Mouse (Mus musculus) heart, adult 2 months (tissue): Measurements from ENCODE around the gene Rap1gap. TPM values are rescaled to one million over a fixed set of nuclear protein-coding genes. Genes with fewer than 3 reads are reported as not detected.

ENCODE experiments used
- DNase-seq, 2 experiments: peaks; one replicate each; pipeline ENCODE4 v3.0.0; 2021
- H3K27ac ChIP-seq: fragments of 200-600 bp; 2 replicates; pipeline ENCODE4 v1.8.1; 2022
- H3K27me3 ChIP-seq: fragments of 200-500 bp; 2 replicates; pipeline ENCODE4 v1.6.1; 2012; ENCODE audit warnings: mild to moderate bottlenecking, low read length, inconsistent platforms, mixed read lengths; ENCODE audit not compliant: control insufficient read depth, insufficient read depth
- H3K36me3 ChIP-seq: fragments of 200-500 bp; 2 replicates; pipeline ENCODE4 v1.6.1; 2012; ENCODE audit warnings: low read length, inconsistent platforms; ENCODE audit not compliant: control insufficient read depth, insufficient read depth
- H3K4me1 ChIP-seq: fragments of 200-500 bp; 2 replicates; pipeline ENCODE4 v1.6.1; 2011; ENCODE audit warnings: low read length; ENCODE audit not compliant: control insufficient read depth, insufficient read depth
- H3K4me3 ChIP-seq: fragments of 200-600 bp; 2 replicates; pipeline ENCODE4 v1.8.1; 2022
- H3K79me2 ChIP-seq: fragments of 200-500 bp; replicated peaks from 2 replicates; pipeline ENCODE4 v1.6.1; 2012; ENCODE audit warnings: mild to moderate bottlenecking, inconsistent platforms, low read length, moderate library complexity, mixed read lengths; ENCODE audit not compliant: control insufficient read depth, insufficient read depth
- H3K9ac ChIP-seq: fragments of 200-500 bp; 2 replicates; pipeline ENCODE4 v1.6.1; 2012; ENCODE audit warnings: low read depth, mild to moderate bottlenecking, control low read depth, inconsistent platforms, low read length, mixed read lengths
- CTCF ChIP-seq: fragments of 200-600 bp; IDR thresholded peaks from 2 replicates; pipeline ENCODE4 v1.8.1; 2022; ENCODE audit warnings: antibody characterized with exemption, mild to moderate bottlenecking, moderate library complexity
- EP300 ChIP-seq: fragments of 200-500 bp; IDR thresholded peaks from 2 replicates; pipeline ENCODE4 v1.6.1; 2011; ENCODE audit warnings: low read depth, low read length, control low read depth; ENCODE audit not compliant: insufficient read depth
- POLR2A ChIP-seq: fragments of 200-500 bp; IDR thresholded peaks from 2 replicates; pipeline ENCODE4 v1.6.1; 2011; ENCODE audit warnings: mild to moderate bottlenecking, low read depth, low read length, control low read depth; ENCODE audit not compliant: insufficient read depth
- WGBS: fragments of 180-500 bp; shearing (Covaris S2); methylation state at CpG from one replicate; pipeline ENCODE4 v1.1.7; 2018; 5-methylcytosine and 5-hydroxymethylcytosine counted together
- intact Hi-C: fragments of 180-260 bp; cut with DNase I; formaldehyde crosslinking; loops from one replicate; pipeline ENCODE4 v1.15.1; 2025
- polyA plus RNA-seq: library from polyadenylated mRNA; depleted of rRNA; stranded (reverse); fragments of >200 nt; gene quantifications from 2 replicates; pipeline ENCODE4 v1.2.3, GENCODE M21; 2012
- total RNA-seq, 2 experiments: library from RNA; stranded (reverse); gene quantifications; 2 replicates each; pipeline ENCODE4 v1.2.3; 2021

The Rap1gap gene
- total and polyA plus RNA-seq, 3 experiments, result 14.7 to 35.9 (median 15.6) TPM

DNA sequence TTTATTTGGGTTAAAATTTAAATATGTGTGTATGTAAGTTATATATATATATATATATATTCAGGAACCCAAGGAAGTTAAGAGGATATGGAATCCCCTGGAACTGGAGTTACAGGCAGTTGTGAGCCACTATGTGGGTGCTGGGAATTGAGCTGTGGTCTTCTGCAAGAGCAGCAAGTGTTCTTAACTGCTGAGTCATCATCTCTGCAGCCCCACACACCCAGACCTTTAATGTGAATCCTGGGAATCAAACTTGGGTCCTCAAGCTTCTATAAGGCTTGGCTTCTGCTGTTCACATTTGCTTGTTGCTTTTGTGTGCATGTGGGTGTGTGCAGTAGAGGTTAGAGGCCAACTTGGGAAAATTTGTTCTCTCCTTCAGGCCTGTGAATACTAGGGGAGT, 18.3 kb upstream of the Rap1gap start:
- Histone ChIP-seq H3K36me3 (no peaks in the 10 kb centered on the region), H3K27me3 (no peaks in the 10 kb centered on the region), H3K27ac (no peak overlapping the region), H3K9ac (no peak overlapping the region), H3K4me1 (no peaks in the 10 kb centered on the region; the same call in 1 of the 2 replicates), H3K79me2 (no peaks in the 10 kb centered on the region), H3K4me3 (no peak overlapping the region)
- intact Hi-C loops, result no loop called here
- DNase-seq, result no peak
- TF ChIP-seq CTCF, result no peak
- no peak for TF ChIP-seq POLR2A
- TF ChIP-seq EP300, result no peak

DNA sequence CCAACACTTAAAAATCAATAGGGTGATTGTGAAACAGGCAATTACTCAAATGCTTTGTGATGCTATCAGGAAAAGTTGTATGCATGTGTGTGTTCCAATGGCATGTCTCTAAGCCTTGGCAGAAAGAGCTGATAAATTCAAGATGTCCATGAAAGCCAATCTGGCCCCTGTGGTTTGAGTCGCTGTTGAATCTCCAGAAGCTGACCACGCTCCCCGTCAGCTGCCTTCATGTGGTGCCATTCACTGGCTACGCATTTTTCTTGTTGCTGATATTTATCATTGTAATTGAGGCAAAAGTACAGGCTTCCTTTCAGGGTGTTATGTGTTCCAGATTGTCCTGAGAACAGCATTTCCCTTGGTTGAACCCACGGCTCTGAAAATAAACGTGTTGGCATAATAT, 16.9 kb upstream of the Rap1gap start:
- no peak for TF ChIP-seq POLR2A
- no peak for TF ChIP-seq EP300
- no peak for TF ChIP-seq CTCF
- H3K27ac ChIP-seq, result no peak overlapping the region
- no peak overlapping the region for H3K9ac ChIP-seq
- 82% methylated on average over 6 of the region's 6 CpGs for WGBS
- intact Hi-C loops, result no loop called here
- H3K4me3 ChIP-seq, result no peak overlapping the region
- H3K36me3 ChIP-seq, result no peaks in the 10 kb centered on the region
- no peaks in the 10 kb centered on the region; the same call in 1 of the 2 replicates for H3K4me1 ChIP-seq
- H3K27me3 ChIP-seq, result no peaks in the 10 kb centered on the region
- DNase-seq, result no peak
- no peaks in the 10 kb centered on the region for H3K79me2 ChIP-seq

DNA sequence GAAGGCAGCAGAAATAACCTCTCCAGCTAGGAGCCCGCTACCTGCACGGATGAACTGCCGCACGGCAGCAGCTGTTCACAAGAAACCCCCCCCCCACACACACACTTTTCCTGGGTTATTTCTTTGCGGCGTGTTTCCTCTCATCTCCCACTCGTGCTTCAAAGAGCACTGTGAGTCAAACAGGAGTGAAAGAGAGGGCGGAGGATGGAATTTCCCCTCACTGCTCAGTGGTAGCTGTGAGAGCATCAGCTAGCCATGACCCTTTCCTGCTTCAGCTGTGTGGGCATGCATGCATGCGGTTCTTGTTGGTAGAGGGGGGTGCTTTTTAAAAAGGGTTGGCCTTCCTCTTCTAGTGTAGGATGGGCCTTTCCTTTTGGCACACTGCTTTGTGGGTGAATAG, 16.3 kb upstream of the Rap1gap start:
- Histone ChIP-seq H3K27me3 (no peaks in the 10 kb centered on the region), H3K9ac (no peak overlapping the region), H3K4me1 (no peaks in the 10 kb centered on the region; the same call in 1 of the 2 replicates), H3K36me3 (no peaks in the 10 kb centered on the region), H3K79me2 (no peaks in the 10 kb centered on the region), H3K27ac (no peak overlapping the region), H3K4me3 (no peak overlapping the region)
- no peak for DNase-seq
- 80% methylated on average over 9 of the region's 9 CpGs for WGBS
- intact Hi-C loops, result no loop called here
- TF ChIP-seq CTCF, result no peak

DNA sequence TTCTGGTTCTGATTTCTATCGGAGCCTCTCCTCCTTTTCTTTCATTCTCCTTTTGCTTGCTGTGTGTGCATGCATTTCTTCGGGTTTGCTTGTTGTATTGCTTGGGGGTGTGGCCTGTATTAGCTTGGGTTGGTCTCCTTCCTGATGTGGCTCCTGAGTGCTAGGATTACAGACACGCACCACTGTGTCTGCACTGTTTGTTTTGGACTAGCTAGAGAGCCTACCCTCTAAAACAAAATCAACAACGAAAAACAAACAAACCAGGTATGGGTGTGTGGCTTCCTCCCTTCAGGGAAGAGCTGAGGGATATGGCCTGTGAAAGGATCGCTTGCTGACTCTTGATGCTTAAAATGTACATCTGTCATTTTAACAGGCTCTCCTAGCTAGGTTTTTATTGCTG, 13.6 kb upstream of the Rap1gap start:
- Histone ChIP-seq H3K4me1 (no peaks in the 10 kb centered on the region), H3K36me3 (no peaks in the 10 kb centered on the region), H3K4me3 (no peak overlapping the region), H3K79me2 (no peaks in the 10 kb centered on the region; the same call in 1 of the 2 replicates), H3K27me3 (no peaks in the 10 kb centered on the region), H3K27ac (no peak overlapping the region), H3K9ac (no peak overlapping the region)
- DNase-seq, result no peak
- 87% methylated on average over 5 of the region's 5 CpGs for WGBS
- TF ChIP-seq EP300, result no peak
- no peak for TF ChIP-seq POLR2A
- TF ChIP-seq CTCF, result no peak
- intact Hi-C loops, result no loop called here

DNA sequence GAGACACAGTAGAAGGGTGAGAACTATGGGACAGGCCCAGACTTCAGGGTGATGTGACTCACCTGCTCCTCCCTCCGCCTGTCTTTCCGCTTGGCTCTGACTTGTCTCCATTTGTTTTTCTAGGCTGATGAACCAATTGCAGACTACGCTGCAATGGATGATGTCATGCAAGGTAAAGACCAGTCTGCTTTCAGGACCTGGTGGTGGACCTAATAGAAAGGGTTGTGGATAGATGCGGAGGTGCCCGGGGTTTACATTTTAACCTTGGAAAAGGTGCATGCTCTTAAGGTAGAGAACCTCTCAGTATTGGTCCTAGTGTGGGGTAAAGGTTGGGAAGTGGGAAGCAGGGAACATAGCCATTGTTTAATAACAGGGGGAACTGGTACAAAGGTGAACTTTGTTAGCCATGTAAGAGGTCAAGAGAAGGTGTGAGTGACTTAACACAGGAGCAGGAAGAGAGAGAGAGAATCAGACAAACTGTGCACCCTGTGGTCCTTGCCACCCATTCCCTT, 11.6 kb upstream of the Rap1gap start:
- WGBS, result 84% methylated on average over 5 of the region's 5 CpGs
- H3K27ac ChIP-seq, result no peak overlapping the region
- intact Hi-C loops, result no loop called here
- DNase-seq, result no peak
- H3K27me3 ChIP-seq, result no peaks in the 10 kb centered on the region
- H3K36me3 ChIP-seq, result no peaks in the 10 kb centered on the region
- no peaks in the 10 kb centered on the region for H3K4me1 ChIP-seq
- no peak overlapping the region for H3K9ac ChIP-seq
- no peak overlapping the region for H3K4me3 ChIP-seq
- no peak for TF ChIP-seq CTCF
- no peaks in the 10 kb centered on the region; the same call in 1 of the 2 replicates for H3K79me2 ChIP-seq

DNA sequence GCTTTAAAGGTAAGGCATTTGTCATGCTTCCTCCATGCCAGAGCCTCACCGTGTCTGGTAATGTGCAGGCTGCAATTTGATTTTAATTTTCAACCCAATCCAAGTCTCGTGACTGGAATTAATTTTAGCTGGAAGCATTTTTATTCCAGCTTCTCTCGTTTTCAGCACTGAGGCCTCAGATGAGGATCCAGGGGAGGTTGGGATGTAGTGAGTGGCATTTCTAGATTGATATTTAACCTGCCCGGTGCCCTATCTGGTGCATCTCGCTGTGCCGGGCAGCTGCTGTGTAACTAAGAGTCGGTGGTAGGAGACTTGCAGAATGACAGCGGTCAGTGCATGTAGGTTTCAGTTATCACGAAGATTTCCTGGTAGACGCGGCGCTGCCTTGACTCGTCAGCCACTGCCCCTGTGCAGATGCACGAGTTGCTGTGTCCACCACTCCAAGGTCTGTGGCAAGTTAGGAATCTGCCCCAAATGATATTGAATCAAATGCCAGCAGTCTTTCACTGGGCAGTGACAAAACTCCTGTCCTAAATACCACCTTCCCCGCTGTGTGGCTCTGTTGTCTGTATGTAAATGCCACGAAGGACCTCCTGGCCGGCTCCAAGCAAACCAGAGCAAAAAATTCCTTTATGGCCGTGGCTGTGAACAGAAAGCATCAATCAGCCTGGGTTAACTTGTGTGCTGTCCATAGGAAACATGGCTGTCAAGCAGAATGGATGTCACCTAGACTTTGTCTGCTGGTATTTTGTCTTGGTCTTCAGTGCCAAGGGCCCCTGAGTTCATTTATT, 9.1 kb upstream of the Rap1gap start:
- intact Hi-C loops, result no loop called here
- no peak overlapping the region for H3K4me3 ChIP-seq
- DNase-seq, result no peak
- H3K27ac ChIP-seq, result no peak overlapping the region
- H3K9ac ChIP-seq, result no peak overlapping the region
- WGBS, result 89% methylated on average over 18 of the region's 18 CpGs
- H3K79me2 ChIP-seq, result no peaks in the 10 kb centered on the region; the same call in 1 of the 2 replicates
- no peaks in the 10 kb centered on the region for H3K36me3 ChIP-seq
- no peaks in the 10 kb centered on the region; the same call in 1 of the 2 replicates for H3K4me1 ChIP-seq
- H3K27me3 ChIP-seq, result no peaks in the 10 kb centered on the region
- TF ChIP-seq EP300, result no peak
